Mouse (Mus musculus): Measurements from ENCODE around the gene Sbk1. TPM values are rescaled to one million over a fixed set of nuclear protein-coding genes. Genes with fewer than 3 reads are reported as not detected.
"Not testable (repeated sequence)": the region's sequence is repeated elsewhere in the genome, so short reads cannot be mapped to it uniquely, and the experiment has no call there.

The Sbk1 gene
- total RNA-seq, 2 experiments from 2014 or later, result 68.7 to 77.1 TPM

DNA sequence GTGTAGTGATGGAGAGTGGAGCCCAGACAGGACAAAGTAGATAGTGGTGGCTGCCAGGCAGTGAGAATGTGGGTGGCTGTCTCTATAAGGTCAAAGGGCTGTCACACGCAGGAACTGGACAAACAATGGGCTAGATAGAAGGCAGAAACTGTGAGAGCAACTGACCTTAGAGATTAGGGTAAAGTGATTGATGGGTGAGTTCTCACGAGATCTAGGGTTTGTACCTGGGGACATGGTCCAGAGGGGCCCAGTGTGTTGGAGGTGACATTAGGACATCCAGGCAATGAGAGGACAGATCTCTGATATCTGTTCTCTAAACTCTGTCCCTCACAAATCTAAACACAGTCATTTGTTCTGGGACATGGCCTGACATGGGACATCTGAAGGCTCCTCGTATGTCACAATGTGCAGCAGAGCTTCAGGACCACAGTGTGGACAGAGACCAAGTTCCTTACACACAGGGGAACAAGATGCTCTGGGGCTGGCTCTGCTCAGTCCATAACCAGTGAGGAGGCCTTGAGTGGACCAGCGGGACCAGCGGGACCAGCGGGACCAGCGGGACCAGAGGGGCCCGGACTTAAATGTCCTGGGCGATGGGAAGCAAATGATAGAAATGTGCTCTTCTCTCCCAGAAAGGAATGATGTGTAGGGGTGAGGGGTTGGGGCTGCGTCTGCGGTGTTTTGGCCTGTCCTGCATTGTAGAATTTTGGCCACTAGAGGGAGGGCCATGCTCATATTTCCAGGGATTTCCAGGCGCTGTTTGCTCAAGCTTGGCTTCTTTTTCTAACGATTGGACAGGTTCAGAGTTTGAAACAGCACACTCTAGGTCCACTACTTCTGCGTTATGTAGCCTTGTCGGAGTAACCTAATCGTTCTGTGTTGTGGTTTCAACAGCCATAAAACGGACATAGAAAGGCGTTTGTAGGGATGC, 11.9 kb upstream of the Sbk1 start:
- intact Hi-C loops (cut with DNase I), result loop anchor here (1.0 to 2.0 kb wide), 2 partner anchors 38 to 118 kb away; no protein-coding TSS in a partner anchor
- DNase-seq, result peak; percentile 68 to 84

DNA sequence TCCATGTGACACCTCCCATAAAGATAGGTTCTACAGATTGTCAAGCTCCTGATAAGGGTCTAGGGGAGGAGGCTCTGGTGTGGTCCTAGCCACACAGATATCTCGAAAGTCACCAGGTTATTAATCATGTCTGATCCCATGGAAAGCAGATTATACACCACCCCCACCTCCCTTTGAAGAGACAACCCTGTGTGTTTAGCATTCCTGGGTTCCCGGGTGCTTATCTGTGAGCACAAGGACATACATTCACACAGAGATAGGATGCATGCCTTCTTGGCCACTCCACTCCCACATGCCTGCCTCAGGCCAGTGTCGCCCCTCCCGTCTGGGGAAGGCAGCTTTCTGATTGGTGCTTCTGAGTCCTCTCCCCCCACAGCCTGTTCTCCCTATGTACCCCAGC, 10.6 kb upstream of the Sbk1 start:
- intact Hi-C loops (cut with DNase I), result loop anchor here (2.0 kb wide), 1 partner anchor 117 kb away; no protein-coding TSS in a partner anchor
- no peak for DNase-seq

GRCm38 (mm10) chr7:126263964-126264363, 8.5 kb upstream of the Sbk1 start:
- DNase-seq, result no peak
- intact Hi-C loops (cut with DNase I), result no loop called here

DNA sequence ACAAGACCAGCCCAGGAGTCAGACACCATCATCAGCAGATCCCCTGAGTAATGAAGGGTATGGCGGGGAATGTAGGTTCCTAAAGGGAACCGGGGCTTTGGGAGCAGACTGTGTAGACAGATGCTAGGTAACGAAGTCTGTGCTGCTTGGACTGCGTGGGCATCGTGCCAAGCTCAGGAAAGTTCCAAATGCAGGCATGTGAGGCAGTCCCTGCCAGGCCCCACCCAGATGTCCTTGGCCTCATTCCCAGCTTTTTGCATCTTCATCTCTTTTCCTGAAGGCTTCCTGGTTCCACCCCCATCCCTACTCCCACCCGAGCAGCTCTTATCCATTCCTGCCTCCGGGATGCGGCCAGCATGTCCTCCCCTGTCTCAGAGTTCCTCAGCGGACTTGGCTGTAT, 6.5 kb upstream of the Sbk1 start:
- intact Hi-C loops (cut with DNase I), result no loop called here
- peak; percentile 87 to 89 for DNase-seq

- intact Hi-C loops (cut with DNase I), result no loop called here
- DNase-seq, result no peak
These were observed 6.0 kb upstream of the Sbk1 start for GRCm38 (mm10) chr7:126266372-126266870.

DNA sequence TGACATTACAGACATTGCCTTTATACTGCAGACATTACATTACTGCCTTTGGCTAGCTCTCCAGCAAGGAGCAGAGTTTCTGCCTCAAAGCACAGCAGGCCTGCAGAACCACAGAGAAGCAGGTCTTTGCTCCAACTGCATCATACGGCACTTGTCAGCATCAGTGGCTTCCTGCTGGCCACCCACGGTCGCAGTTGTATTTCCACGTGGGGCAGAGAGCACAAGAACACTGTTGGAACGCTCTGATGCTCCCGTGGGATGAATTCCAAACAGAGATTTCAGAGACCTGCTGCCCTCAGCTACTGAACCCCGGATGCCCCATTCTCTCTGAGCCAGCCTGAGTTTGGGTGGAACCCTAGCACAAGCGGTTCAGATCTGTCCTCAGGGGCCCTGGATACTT, 4.8 kb upstream of the Sbk1 start:
- DNase-seq, result no peak
- intact Hi-C loops (cut with DNase I), result loop anchor here (2.0 kb wide), 1 partner anchor 19 kb away; no protein-coding TSS in a partner anchor

DNA sequence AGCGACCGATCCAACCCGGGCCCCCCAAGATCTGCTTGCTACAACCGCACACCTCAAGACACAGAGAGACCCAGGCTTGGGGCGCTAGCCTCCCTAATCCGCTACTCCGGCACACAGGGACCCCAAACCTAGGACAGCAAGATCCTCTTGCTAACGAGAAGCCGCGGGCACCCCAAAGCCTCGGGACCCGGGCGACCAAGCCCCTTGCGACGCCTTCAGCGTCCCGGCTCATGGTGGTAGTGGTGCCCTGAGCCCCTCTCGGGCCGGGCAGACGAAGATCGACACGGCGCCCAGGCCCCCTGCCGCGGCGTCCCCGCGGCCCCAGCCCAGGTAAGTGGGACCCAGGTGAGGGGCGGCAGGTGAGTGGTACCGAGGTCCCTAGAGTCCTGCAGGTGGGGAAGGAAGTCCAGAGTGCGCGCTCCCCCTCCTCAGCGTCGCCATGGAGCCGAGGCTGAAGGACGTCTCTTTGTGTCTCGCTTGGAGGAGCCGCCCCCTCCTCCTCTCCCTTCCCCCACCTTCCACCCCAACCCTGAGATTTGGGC, 422 bp downstream of the Sbk1 start:
- intact Hi-C loops (cut with DNase I), result no loop called here
- DNase-seq, result no peak

DNA sequence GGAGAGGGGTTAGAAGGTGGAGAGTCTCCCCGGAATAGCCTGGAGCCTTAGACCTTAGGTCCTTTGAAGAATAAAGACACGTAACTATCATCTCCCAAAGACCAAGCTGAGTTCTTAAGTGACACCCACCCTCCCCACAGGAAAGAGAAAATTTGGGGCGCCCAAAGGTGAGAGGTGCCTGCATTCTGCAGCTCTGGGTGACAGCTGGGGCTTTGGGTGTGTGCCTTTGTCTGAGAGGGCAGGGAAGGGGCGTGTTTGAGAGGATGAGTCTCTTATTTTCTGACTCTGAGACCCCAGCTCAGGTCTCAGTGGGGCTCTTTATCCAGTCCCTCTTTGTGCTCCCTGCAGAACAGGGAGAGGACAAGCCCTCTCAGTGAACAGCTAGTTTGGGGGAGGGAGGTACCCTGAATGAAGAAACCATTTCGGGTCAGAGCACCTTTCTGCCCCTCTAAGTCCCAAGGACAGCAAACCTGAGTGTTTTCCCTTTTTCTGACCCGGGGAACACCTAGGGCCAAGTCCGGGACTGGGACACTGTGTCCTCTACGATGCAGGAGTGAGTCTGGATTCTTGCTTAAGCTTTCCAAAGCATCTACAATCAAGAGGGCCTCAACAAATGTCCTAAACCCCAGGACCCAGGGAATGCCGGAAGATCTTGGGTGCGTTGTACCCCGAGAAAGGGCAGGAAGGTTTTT, 1.1 kb downstream of the Sbk1 start:
- intact Hi-C loops (cut with DNase I), result no loop called here

GRCm38 (mm10) chr7:126274137-126274536, 1.7 kb downstream of the Sbk1 start:
- intact Hi-C loops (cut with DNase I), result no loop called here
- no peak for DNase-seq

More for the DNA sequence above, 1.1 kb downstream of the Sbk1 start:
- no peak for DNase-seq

- no peak for DNase-seq
These were observed 2.2 kb downstream of the Sbk1 start for GRCm38 (mm10) chr7:126274626-126275025.

GRCm38 (mm10) chr7:126275711-126276110, 3.3 kb downstream of the Sbk1 start:
- DNase-seq, result no peak
- intact Hi-C loops (cut with DNase I), result no loop called here

More at GRCm38 (mm10) chr7:126274626-126275025, 2.2 kb downstream of the Sbk1 start:
- intact Hi-C loops (cut with DNase I), result no loop called here

GRCm38 (mm10) chr7:126276297-126276696, 3.9 kb downstream of the Sbk1 start:
- no peak for DNase-seq
- intact Hi-C loops (cut with DNase I), result no loop called here

GRCm38 (mm10) chr7:126277536-126278295, 5.3 kb downstream of the Sbk1 start:
- intact Hi-C loops (cut with DNase I), result loop anchor here (2.0 kb wide), 1 partner anchor 47 kb away; no protein-coding TSS in a partner anchor
- no peak for DNase-seq

DNA sequence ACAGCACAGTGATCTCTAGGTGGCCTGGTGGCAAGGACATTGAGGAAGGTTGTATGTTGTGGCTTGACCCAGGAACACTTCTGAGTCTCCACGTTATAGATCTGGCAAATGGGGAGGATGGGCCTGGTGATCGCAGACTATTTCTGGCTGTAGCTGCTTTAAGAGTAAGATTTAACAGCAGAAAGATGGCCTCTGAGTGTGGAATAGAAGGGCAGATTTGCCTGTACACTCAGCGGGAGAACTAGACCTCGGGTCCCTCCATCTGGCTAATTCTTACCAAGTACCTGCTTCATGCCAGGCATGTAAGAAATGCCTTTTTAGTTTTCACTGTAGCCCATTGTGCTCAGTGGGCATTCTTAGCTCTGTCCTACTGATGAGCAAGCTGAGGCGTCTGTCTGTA, 6.4 kb downstream of the Sbk1 start:
- no peak for DNase-seq
- intact Hi-C loops (cut with DNase I), result loop anchor here (2.0 kb wide), 1 partner anchor 48 kb away; no protein-coding TSS in a partner anchor

DNA sequence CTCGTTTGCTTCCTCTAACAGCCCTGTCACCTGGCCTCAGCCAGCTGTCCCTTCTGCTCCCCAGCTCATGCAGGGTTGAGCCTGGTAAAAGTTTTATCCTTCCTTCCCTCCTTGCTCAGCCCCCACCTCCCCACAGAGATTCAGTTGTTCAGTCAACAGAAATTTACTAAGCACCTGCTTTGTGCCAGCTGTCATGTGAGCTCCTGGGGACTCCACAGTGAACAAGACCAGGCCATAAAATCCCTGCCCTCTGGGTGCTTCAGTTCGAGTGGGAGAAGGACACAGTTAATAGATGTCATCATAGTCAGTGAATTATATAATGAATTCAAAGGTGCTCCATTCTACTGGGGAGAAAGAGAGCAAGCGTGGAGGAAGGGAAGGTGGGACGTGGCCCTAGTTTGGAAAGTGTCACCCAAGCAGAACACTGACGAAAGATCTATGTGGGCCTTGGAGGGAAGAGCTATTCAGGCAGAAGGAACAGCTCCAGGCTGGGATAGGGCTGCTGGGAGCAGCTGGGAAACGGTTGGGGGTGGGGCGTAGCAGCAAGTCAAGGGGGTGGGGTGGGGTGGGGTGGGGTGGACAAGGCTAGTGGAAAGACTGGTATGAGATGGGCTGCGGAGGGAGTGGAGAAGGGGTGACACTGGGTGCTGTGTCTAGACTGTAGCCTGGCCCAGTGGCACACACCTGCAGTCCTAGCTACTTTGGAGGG, 7.5 kb downstream of the Sbk1 start:
- DNase-seq, result no peak
- intact Hi-C loops (cut with DNase I), result loop anchor here (2.0 kb wide), 1 partner anchor 49 kb away; no protein-coding TSS in a partner anchor

DNA sequence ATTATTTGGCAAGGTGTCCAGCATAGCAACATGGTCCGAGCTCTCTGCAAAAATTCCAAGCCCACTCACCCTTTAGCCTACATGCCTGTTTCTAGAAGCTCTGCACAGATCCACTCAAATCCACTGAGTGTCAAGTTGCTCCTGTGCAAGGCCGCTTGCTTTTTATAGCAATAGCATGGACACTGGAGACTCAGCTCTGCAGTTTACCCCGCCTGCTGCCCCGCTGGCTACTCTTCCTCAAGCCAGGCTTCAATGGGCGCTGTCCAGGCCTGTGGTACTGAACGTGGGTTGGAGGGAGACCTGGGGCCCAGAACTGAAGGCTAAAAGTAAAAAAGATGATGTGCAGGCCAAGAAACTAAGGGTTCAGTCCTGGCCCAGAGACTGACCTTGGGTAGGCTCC, 8.3 kb downstream of the Sbk1 start:
- intact Hi-C loops (cut with DNase I), result no loop called here
- peak; percentile 49 to 65 for DNase-seq

GRCm38 (mm10) chr7:126281876-126282682, 9.7 kb downstream of the Sbk1 start:
- intact Hi-C loops (cut with DNase I), result no loop called here
- DNase-seq, result no peak

GRCm38 (mm10) chr7:126282683-126282990, 10.2 kb downstream of the Sbk1 start:
- intact Hi-C loops (cut with DNase I), result not testable (repeated sequence)

DNA sequence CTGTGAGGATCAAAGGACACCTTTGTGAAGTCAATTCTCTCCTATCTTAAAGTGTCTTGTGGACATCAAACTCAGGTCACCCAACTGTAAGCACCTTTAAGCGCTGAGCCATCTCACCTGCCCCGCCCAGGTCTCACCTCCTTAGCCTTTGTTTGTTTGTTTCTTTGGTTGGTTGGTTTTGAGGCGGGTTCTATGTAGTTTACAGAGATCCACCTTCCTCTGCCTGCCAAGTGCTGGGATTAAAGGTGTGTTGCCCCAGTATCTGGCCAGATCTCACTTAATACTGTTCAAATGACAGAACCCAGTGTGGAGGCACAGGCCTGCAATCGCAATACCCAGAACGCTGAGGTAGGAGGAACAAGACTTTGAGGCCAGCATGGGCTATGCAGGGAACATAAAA, 11.6 kb downstream of the Sbk1 start:
- DNase-seq, result no peak
- intact Hi-C loops (cut with DNase I), result no loop called here

More at GRCm38 (mm10) chr7:126282683-126282990, 10.2 kb downstream of the Sbk1 start:
- DNase-seq, result not testable (repeated sequence)

All from heart, postnatal 10 days (tissue).